Mouse (Mus musculus): ENCODE measurements around the gene Fbxw8. TPM values are rescaled to one million over a fixed set of nuclear protein-coding genes. Genes with fewer than 3 reads are reported as not detected.

Fbxw8 gene
- total RNA-seq, 2 experiments from 2014 or later: 20.8 to 24.2 TPM

- TF ChIP-seq CTCF (IDR thresholded peaks at IDR 0.05): no peak
- intact Hi-C loops (cut with DNase I): no loop called here
- Histone ChIP-seq H3K27ac (peak overlapping the region; percentile 80), H3K4me3 (no peak overlapping the region)
- DNase-seq: peak; percentile 56
Observed at GRCm38 (mm10) chr5:118120670-118121069, 34.6 kb downstream of the Fbxw8 start.

GRCm38 (mm10) chr5:118118922-118119321 lies 36.3 kb downstream of the Fbxw8 start:
- H3K27ac ChIP-seq: no peak overlapping the region
- intact Hi-C loops (cut with DNase I): loop anchor here (5.0 kb wide), 1 partner anchor 38 kb away; the partner anchor contains the start of gene Fbxw8
- DNase-seq: no peak
- no peak for TF ChIP-seq CTCF (IDR thresholded peaks at IDR 0.05)
- H3K4me3 ChIP-seq: no peak overlapping the region

GRCm38 (mm10) chr5:118118351-118118750 lies 36.9 kb downstream of the Fbxw8 start:
- Histone ChIP-seq H3K4me3 (no peak overlapping the region), H3K27ac (no peak overlapping the region)
- DNase-seq: no peak
- no peak for TF ChIP-seq CTCF (IDR thresholded peaks at IDR 0.05)
- intact Hi-C loops (cut with DNase I): loop anchor here (5.0 kb wide), 1 partner anchor 39 kb away; the partner anchor contains the start of gene Fbxw8

GRCm38 (mm10) chr5:118113617-118114016 lies 41.6 kb downstream of the Fbxw8 start:
- no peak for TF ChIP-seq CTCF (IDR thresholded peaks at IDR 0.05)
- H3K4me3 ChIP-seq: no peak overlapping the region
- intact Hi-C loops (cut with DNase I): no loop called here
- no peak for DNase-seq
- H3K27ac ChIP-seq: no peak overlapping the region

- DNase-seq: no peak
- no peak for TF ChIP-seq CTCF (IDR thresholded peaks at IDR 0.05)
- no peak overlapping the region for H3K4me3 ChIP-seq
- H3K27ac ChIP-seq: no peak overlapping the region
- intact Hi-C loops (cut with DNase I): no loop called here
Observed at GRCm38 (mm10) chr5:118113043-118113442, 42.2 kb downstream of the Fbxw8 start.

- H3K4me3 ChIP-seq: no peak overlapping the region
- DNase-seq: no peak
- intact Hi-C loops (cut with DNase I): no loop called here
- H3K27ac ChIP-seq: no peak overlapping the region
- TF ChIP-seq CTCF (IDR thresholded peaks at IDR 0.05): no peak
Observed at GRCm38 (mm10) chr5:118108794-118109440, 46.3 kb downstream of the Fbxw8 start.

GRCm38 (mm10) chr5:118108124-118108793 lies 47.0 kb downstream of the Fbxw8 start:
- no peak for DNase-seq
- no peak for TF ChIP-seq CTCF (IDR thresholded peaks at IDR 0.05)
- Histone ChIP-seq H3K27ac (no peak overlapping the region), H3K4me3 (no peak overlapping the region)
- intact Hi-C loops (cut with DNase I): no loop called here

GRCm38 (mm10) chr5:118106667-118107066 lies 48.6 kb downstream of the Fbxw8 start:
- Histone ChIP-seq H3K27ac (no peak overlapping the region), H3K4me3 (no peak overlapping the region)
- intact Hi-C loops (cut with DNase I): no loop called here
- no peak for DNase-seq
- TF ChIP-seq CTCF (IDR thresholded peaks at IDR 0.05): no peak

- intact Hi-C loops (cut with DNase I): no loop called here
- no peak for DNase-seq
- no peak for TF ChIP-seq CTCF (IDR thresholded peaks at IDR 0.05)
- Histone ChIP-seq H3K4me3 (no peak overlapping the region), H3K27ac (no peak overlapping the region)
Observed at GRCm38 (mm10) chr5:118105536-118105935, 49.7 kb downstream of the Fbxw8 start.

GRCm38 (mm10) chr5:118099870-118100478 lies 55.3 kb downstream of the Fbxw8 start:
- intact Hi-C loops (cut with DNase I): no loop called here
- DNase-seq: no peak
- Histone ChIP-seq H3K4me3 (no peak overlapping the region), H3K27ac (no peak overlapping the region)
- no peak for TF ChIP-seq CTCF (IDR thresholded peaks at IDR 0.05)

GRCm38 (mm10) chr5:118099069-118099869 lies 56.0 kb downstream of the Fbxw8 start:
- H3K27ac ChIP-seq: no peak overlapping the region
- no peak overlapping the region for H3K4me3 ChIP-seq
- DNase-seq: no peak
- intact Hi-C loops (cut with DNase I): no loop called here
- TF ChIP-seq CTCF (IDR thresholded peaks at IDR 0.05): no peak

GRCm38 (mm10) chr5:118096317-118096716 lies 58.9 kb downstream of the Fbxw8 start:
- H3K27ac ChIP-seq: no peak overlapping the region
- no peak for TF ChIP-seq CTCF (IDR thresholded peaks at IDR 0.05)
- intact Hi-C loops (cut with DNase I): no loop called here
- no peak overlapping the region for H3K4me3 ChIP-seq
- DNase-seq: no peak

GRCm38 (mm10) chr5:118095849-118096248 lies 59.4 kb downstream of the Fbxw8 start:
- H3K27ac ChIP-seq: no peak overlapping the region
- DNase-seq: no peak
- no peak for TF ChIP-seq CTCF (IDR thresholded peaks at IDR 0.05)
- no peak overlapping the region for H3K4me3 ChIP-seq
- intact Hi-C loops (cut with DNase I): no loop called here

Data from gastrocnemius, adult 2 months (tissue).